Mouse (Mus musculus) gastrocnemius, adult 2 months (tissue): ENCODE results near the gene Zfp324. TPM values are rescaled to one million over a fixed set of nuclear protein-coding genes. Genes with fewer than 3 reads are reported as not detected.
A peak's percentile ranks its signal among the peaks of the same experiment; 100 is the strongest.
"Not testable (repeated sequence)": the region's sequence is repeated elsewhere in the genome, so short reads cannot be mapped to it uniquely, and the experiment has no call there.

ENCODE experiments used
- DNase-seq: peaks from one replicate; pipeline ENCODE4 v3.0.0; 2022
- H3K27ac ChIP-seq: fragments of 200-600 bp; 2 replicates; pipeline ENCODE4 v1.8.1; 2022; ENCODE audit warnings: mild to moderate bottlenecking
- H3K4me3 ChIP-seq: fragments of 200-600 bp; 2 replicates; pipeline ENCODE4 v1.8.1; 2022; ENCODE audit warnings: mild to moderate bottlenecking, moderate library complexity
- CTCF ChIP-seq: fragments of 200-600 bp; IDR thresholded peaks from 2 replicates; pipeline ENCODE4 v1.8.1; 2022; ENCODE audit warnings: antibody characterized with exemption, mild to moderate bottlenecking, moderate library complexity
- intact Hi-C: fragments of 180-260 bp; cut with DNase I; formaldehyde crosslinking; loops from one replicate; pipeline ENCODE4 v1.15.1; 2025
- long read RNA-seq, 2 experiments: library from polyadenylated mRNA; stranded (forward); transcript quantifications; one replicate each; pipeline ENCODE4 v2.0.0; 2021
- total RNA-seq, 2 experiments: library from RNA; stranded (reverse); gene quantifications; 2 replicates each; pipeline ENCODE4 v1.2.3; 2021

Gene Zfp324
- total RNA-seq: 1 to 10 TPM; 1.5 to 2.0 TPM
- long read RNA-seq, experiment 1, full-length matches to known transcripts: 1 of 1 reads
- long read RNA-seq, experiment 1, partial matches to known transcripts: 0 of 1 reads
- long read RNA-seq, experiment 1, other reads (novel, unspliced or antisense): 0 of 1 reads
- long read RNA-seq, experiment 2, full-length matches to known transcripts: 2 of 2 reads
- long read RNA-seq, experiment 2, partial matches to known transcripts: 0 of 2 reads
- long read RNA-seq, experiment 2, other reads (novel, unspliced or antisense): 0 of 2 reads

DNA sequence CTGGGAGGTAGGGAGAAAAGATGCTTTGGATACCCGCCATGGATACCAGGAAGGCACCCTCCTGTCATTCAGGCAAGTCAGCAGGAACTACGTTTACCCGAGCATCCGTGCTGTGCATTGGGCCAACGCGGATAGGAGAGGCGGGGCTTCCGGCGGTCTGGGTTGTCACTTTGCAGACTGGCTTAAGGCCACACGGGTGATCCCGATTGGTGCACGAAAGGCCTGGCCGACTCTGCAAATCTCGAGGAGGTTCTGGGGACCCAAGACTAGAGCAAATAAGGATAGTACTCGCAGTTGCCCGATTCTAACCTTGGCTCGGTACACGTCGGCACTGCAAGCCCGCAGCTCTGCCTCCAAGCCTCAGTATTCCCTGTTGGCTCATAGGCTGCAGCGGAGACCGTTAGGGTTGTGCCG, at the start of gene Zfp324:
TSS of gene Zfp324 (plus strand) at position 161 of the 414 bp plus-strand sequence.
- peak within 1 kb of the TSS; percentile 98 for H3K4me3 ChIP-seq
- intact Hi-C loops: no loop called here

DNA sequence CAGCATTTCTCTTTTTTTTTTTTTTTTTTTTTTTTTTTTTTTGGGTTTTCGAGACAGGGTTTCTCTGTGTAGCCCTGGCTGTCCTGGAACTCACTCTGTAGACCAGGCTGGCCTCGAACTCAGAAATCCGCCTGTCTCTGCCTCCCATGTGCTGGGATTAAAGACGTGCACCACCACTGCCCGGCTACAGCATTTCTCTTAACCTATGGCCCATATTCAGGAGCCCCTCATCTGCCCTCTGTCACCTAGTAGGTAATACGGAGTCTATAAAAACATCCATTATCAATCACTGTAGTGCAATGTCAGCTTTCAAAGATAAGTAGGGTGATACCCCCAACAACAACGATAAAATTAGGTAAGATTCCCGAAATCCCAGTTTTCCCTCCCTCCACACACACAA, 45.1 kb upstream of the Zfp324 start:
- intact Hi-C loops: loop anchor here (5.0 kb wide), 3 partner anchors 42 to 443 kb away; partner anchors contain the start of genes Ube2m and Zfp606
- H3K27ac ChIP-seq, DNase-seq, H3K4me3 ChIP-seq: not testable (repeated sequence)

More for the DNA sequence above, at the start of gene Zfp324:
- peak within 1 kb of the TSS; percentile 93 for H3K27ac ChIP-seq
- DNase-seq: peak; percentile 95
- TF ChIP-seq CTCF: no peak

GRCm38 (mm10) chr7:12921318-12921704, 44.3 kb upstream of the Zfp324 start:
- Histone ChIP-seq H3K27ac (peak overlapping the region; percentile 98), H3K4me3 (peak overlapping the region; percentile 86)
- intact Hi-C loops: loop anchor here (5.0 kb wide), 3 partner anchors 41 to 444 kb away; partner anchors contain the start of genes Ube2m and Zfp606
- no peak for DNase-seq
- TF ChIP-seq CTCF: no peak

- peak; percentile 99 for DNase-seq
- intact Hi-C loops: loop anchor here (1.0 to 5.0 kb wide), 4 partner anchors 27 to 445 kb away; partner anchors contain the start of genes Ube2m and Zfp606
- peak within 1 kb of the TSS; percentile 98 for H3K27ac ChIP-seq
- peak; percentile 90 for TF ChIP-seq CTCF
- peak within 1 kb of the TSS; percentile 86 for H3K4me3 ChIP-seq
Measured at GRCm38 (mm10) chr7:12921705-12922465, 43.8 kb upstream of the Zfp324 start, which contains the start of gene Rps5. Gene Rps5, plus strand, starts transcription at chr7:12922290.

GRCm38 (mm10) chr7:12922729-12923128, 42.9 kb upstream of the Zfp324 start:
- intact Hi-C loops: loop anchor here (1.0 to 5.0 kb wide), 4 partner anchors 27 to 445 kb away; partner anchors contain the start of genes Ube2m and Zfp606
- DNase-seq: no peak
- Histone ChIP-seq H3K4me3 (peak overlapping the region; percentile 86), H3K27ac (peak overlapping the region; percentile 98)
- TF ChIP-seq CTCF: no peak

GRCm38 (mm10) chr7:12926316-12926715, 39.3 kb upstream of the Zfp324 start:
- H3K4me3 ChIP-seq: no peak overlapping the region
- no peak for TF ChIP-seq CTCF
- intact Hi-C loops: no loop called here

GRCm38 (mm10) chr7:12927191-12927680, 38.4 kb upstream of the Zfp324 start, which contains the start of gene Rnf225:
Gene Rnf225, plus strand, starts transcription at chr7:12927416.
- intact Hi-C loops: no loop called here
- Histone ChIP-seq H3K4me3 (peak within 1 kb of the TSS; percentile 55), H3K27ac (no peak within 1 kb of the TSS)
- no peak for TF ChIP-seq CTCF
- DNase-seq: no peak

More at GRCm38 (mm10) chr7:12926316-12926715, 39.3 kb upstream of the Zfp324 start:
- no peak for DNase-seq
- H3K27ac ChIP-seq: no peak overlapping the region

DNA sequence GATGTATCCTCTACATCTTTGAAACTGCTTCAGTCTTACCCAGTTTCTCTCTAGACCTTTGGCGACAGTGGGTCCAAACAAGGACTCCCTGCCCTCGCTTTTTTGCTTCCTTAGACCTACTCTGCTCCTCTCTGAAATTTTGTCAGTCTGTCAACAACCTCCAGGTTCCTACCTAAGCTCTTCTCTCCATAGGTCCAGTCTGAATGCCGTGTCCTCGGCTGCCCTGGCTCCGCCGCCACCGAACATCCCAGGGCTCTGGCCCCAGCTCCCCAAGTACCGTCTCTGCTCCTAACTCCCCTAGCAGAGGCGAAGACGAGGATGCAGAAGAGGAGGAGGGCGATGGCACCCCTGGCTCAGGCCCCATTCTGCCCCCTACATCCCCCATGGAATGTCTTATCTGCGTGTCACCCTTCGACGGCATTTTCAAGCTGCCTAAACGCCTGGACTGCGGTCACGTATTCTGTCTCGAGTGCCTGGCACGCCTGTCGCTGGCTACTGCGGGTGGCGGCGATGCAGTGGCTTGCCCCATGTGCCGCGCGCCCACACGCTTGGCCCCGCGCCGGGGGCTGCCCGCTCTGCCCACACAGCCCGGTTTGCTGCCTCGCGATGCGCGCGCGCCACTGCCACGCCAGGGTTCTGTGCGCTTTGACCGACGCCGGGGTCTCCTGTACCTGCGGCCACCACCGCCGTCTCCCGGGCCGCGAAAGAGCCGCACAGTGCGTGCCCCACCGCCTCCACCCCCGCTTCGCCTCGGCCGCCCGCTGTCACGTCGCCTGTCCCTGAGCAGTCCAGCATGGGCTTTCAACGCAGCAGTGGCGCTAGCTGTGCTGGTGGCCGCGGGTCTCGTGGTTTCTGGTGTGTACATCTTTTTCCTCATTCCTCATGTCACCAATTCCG, 37.7 kb upstream of the Zfp324 start:
- intact Hi-C loops: no loop called here
- H3K4me3 ChIP-seq: peak overlapping the region; percentile 55
- no peak overlapping the region for H3K27ac ChIP-seq
- peak; percentile 49 for DNase-seq
- TF ChIP-seq CTCF: no peak

- intact Hi-C loops: no loop called here
- DNase-seq: no peak
- TF ChIP-seq CTCF: no peak
- no peak overlapping the region for H3K4me3 ChIP-seq
- no peak overlapping the region for H3K27ac ChIP-seq
Measured at GRCm38 (mm10) chr7:12933615-12934140, 32.0 kb upstream of the Zfp324 start.

GRCm38 (mm10) chr7:12934808-12935207, 30.8 kb upstream of the Zfp324 start:
- Histone ChIP-seq H3K4me3 (no peak overlapping the region), H3K27ac (no peak overlapping the region)
- intact Hi-C loops: no loop called here
- DNase-seq: no peak
- no peak for TF ChIP-seq CTCF

GRCm38 (mm10) chr7:12937254-12937803, 28.3 kb upstream of the Zfp324 start:
- H3K27ac ChIP-seq, H3K4me3 ChIP-seq, intact Hi-C loops, DNase-seq: not testable (repeated sequence)

- intact Hi-C loops: no loop called here
Measured at GRCm38 (mm10) chr7:12940599-12940998, 25.0 kb upstream of the Zfp324 start.

More at GRCm38 (mm10) chr7:12940599-12940998, 25.0 kb upstream of the Zfp324 start:
- Histone ChIP-seq H3K27ac (no peak overlapping the region), H3K4me3 (no peak overlapping the region)
- no peak for TF ChIP-seq CTCF
- no peak for DNase-seq
